Mouse (Mus musculus) testis, adult 2 months (tissue): ENCODE measurements around the gene Gm9913. TPM values are rescaled to one million over a fixed set of nuclear protein-coding genes. Genes with fewer than 3 reads are reported as not detected.

Experiments used
- H3K27ac ChIP-seq: fragments of 200-500 bp; 2 replicates; pipeline ENCODE4 v1.5.1; 2012; ENCODE audit warnings: low read depth, low read length; ENCODE audit not compliant: control insufficient read depth, insufficient read depth
- H3K27me3 ChIP-seq: fragments of 200-500 bp; 2 replicates; pipeline ENCODE4 v1.6.1; 2012; ENCODE audit warnings: mild to moderate bottlenecking, low read length, moderate library complexity; ENCODE audit not compliant: control insufficient read depth, insufficient read depth
- H3K36me3 ChIP-seq: fragments of 200-500 bp; 2 replicates; pipeline ENCODE4 v1.6.1; 2012; ENCODE audit warnings: mild to moderate bottlenecking, low read length; ENCODE audit not compliant: control insufficient read depth, insufficient read depth
- H3K4me1 ChIP-seq: fragments of 200-500 bp; 2 replicates; pipeline ENCODE4 v1.6.1; 2012; ENCODE audit warnings: low read length; ENCODE audit not compliant: control insufficient read depth, insufficient read depth
- H3K4me3 ChIP-seq: fragments of 200-500 bp; 2 replicates; pipeline ENCODE4 v1.5.1; 2012; ENCODE audit warnings: low read depth, mild to moderate bottlenecking, low read length, moderate library complexity, mixed read lengths; ENCODE audit not compliant: control insufficient read depth
- CTCF ChIP-seq: fragments of 200-500 bp; IDR thresholded peaks from 2 replicates; pipeline ENCODE4 v1.5.1; 2012; ENCODE audit warnings: low read depth, mild to moderate bottlenecking, inconsistent platforms, low read length, moderate library complexity; ENCODE audit not compliant: control insufficient read depth, insufficient read depth, insufficient replicate concordance
- POLR2A ChIP-seq: fragments of 200-500 bp; IDR thresholded peaks from 2 replicates; pipeline ENCODE4 v1.6.1; 2012; ENCODE audit warnings: low read depth, mild to moderate bottlenecking, inconsistent platforms, low read length, moderate library complexity; ENCODE audit not compliant: control insufficient read depth
- polyA plus RNA-seq: library from polyadenylated mRNA; depleted of rRNA; stranded (reverse); fragments of >200 nt; gene quantifications from 2 replicates; pipeline ENCODE4 v1.2.3, GENCODE M21; 2012; rRNA removed

The Gm9913 gene
- polyA plus RNA-seq, 1 experiment = 0.04 TPM

- no peaks in the 10 kb centered on the region for H3K4me1 ChIP-seq
- TF ChIP-seq POLR2A = no peak
- no peak for TF ChIP-seq CTCF
- H3K27me3 ChIP-seq = no peaks in the 10 kb centered on the region
- H3K36me3 ChIP-seq = no peaks in the 10 kb centered on the region
- no peak overlapping the region for H3K4me3 ChIP-seq
- no peak overlapping the region for H3K27ac ChIP-seq
Observed at GRCm38 (mm10) chr2:125539640-125540039, 34.8 kb downstream of the Gm9913 start.

DNA sequence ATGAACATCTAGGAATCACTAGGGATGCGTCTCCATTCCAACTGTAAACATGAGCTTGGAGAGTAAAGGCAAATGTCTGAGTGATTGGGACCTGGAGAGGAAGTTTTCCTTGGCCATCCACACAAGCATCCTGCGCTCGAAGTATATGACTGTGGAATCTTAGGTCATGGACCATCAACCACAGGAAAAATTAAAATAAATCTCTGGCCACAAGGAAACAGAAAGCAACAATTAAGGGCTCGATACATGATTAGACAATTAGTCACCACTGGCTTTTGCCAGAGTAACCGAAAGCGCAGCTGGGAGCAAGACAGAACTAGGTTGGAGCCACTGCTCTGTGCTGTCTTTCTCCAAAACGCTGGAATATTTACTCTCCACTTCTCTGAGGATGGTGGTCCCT lies 35.7 kb downstream of the Gm9913 start:
- Histone ChIP-seq H3K4me3 (no peak overlapping the region), H3K4me1 (no peaks in the 10 kb centered on the region), H3K27ac (no peak overlapping the region), H3K36me3 (no peaks in the 10 kb centered on the region), H3K27me3 (no peaks in the 10 kb centered on the region)
- TF ChIP-seq POLR2A (no peak), CTCF (no peak)

DNA sequence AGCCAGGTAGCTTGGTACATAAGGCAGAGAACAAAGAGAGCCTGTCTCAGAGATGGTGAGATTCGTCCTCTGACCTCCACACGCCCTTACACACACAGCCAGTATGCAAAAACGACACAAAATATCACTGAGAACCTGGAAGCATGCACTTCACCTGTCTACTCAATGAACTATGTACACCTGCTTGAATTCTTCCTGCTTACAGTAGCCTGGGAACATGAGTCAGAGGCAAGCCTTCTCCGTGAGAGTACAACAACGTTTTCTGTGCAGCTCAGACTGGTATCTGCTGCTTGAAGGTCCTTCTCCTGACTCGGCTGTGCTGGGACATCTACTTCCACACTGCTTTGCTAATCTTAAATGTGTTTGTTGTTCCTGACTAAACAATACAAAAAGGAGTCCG lies 36.6 kb downstream of the Gm9913 start:
- no peak overlapping the region for H3K4me3 ChIP-seq
- H3K36me3 ChIP-seq = no peaks in the 10 kb centered on the region
- no peaks in the 10 kb centered on the region for H3K4me1 ChIP-seq
- no peak overlapping the region for H3K27ac ChIP-seq
- no peaks in the 10 kb centered on the region for H3K27me3 ChIP-seq
- TF ChIP-seq CTCF (no peak), POLR2A (no peak)

GRCm38 (mm10) chr2:125543646-125544045 lies 38.8 kb downstream of the Gm9913 start:
- H3K27me3 ChIP-seq = no peaks in the 10 kb centered on the region
- H3K4me3 ChIP-seq = no peak overlapping the region
- H3K27ac ChIP-seq = no peak overlapping the region
- H3K4me1 ChIP-seq = no peaks in the 10 kb centered on the region
- no peaks in the 10 kb centered on the region for H3K36me3 ChIP-seq
- TF ChIP-seq POLR2A = no peak
- no peak for TF ChIP-seq CTCF

DNA sequence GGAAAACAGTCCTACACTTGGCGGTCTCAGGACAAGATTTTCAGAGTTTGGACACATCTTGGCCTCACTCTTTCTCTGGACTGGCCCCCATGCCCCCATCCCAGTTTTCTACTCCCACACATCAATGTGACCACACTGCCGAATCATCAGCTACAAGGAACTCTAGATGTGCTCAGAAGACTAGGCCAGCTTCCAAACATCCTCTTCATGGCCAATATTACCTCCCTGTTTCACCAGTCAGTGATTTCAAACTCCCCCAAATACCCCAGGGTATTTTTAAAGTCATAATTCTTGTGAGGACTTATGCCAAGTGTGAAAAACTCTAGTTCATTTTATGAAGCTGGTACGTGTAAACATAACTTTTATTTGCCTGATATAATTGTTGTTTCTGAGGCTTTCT lies 40.1 kb downstream of the Gm9913 start:
- H3K4me3 ChIP-seq = no peak overlapping the region
- H3K27me3 ChIP-seq = no peaks in the 10 kb centered on the region
- no peaks in the 10 kb centered on the region for H3K36me3 ChIP-seq
- TF ChIP-seq POLR2A = no peak
- TF ChIP-seq CTCF = no peak
- no peak overlapping the region for H3K27ac ChIP-seq
- H3K4me1 ChIP-seq = no peaks in the 10 kb centered on the region

- H3K4me3 ChIP-seq = no peak overlapping the region
- no peaks in the 10 kb centered on the region for H3K36me3 ChIP-seq
- H3K27me3 ChIP-seq = no peaks in the 10 kb centered on the region
- H3K4me1 ChIP-seq = no peaks in the 10 kb centered on the region
- no peak overlapping the region; the same call in 1 of the 2 replicates for H3K27ac ChIP-seq
- TF ChIP-seq POLR2A (no peak), CTCF (no peak)
Observed at GRCm38 (mm10) chr2:125548806-125549578, 44.1 kb downstream of the Gm9913 start.

GRCm38 (mm10) chr2:125555830-125556229 lies 50.9 kb downstream of the Gm9913 start:
- TF ChIP-seq CTCF = no peak
- TF ChIP-seq POLR2A = no peak
- Histone ChIP-seq H3K4me1 (no peaks in the 10 kb centered on the region), H3K27me3 (no peaks in the 10 kb centered on the region), H3K4me3 (no peak overlapping the region), H3K27ac (no peak overlapping the region), H3K36me3 (no peaks in the 10 kb centered on the region)

Other genes with a start within 250 kb of the Gm9913 start
- gene Fbn1, start 2.9 kb downstream of the Gm9913 start, polyA plus RNA-seq = 1.1 and 1.5 TPM in 2 replicates
- gene Cep152, start 120.0 kb downstream of the Gm9913 start, polyA plus RNA-seq = 2.1 and 2.3 TPM in 2 replicates
- 4.2 and 5.4 TPM in 2 replicates for gene Eid1, start 168.0 kb downstream of the Gm9913 start, polyA plus RNA-seq
- gene Shc4, start 219.1 kb downstream of the Gm9913 start, polyA plus RNA-seq = 4.8 and 8.5 TPM in 2 replicates